Mouse (Mus musculus) ES-Bruce4 (cell line): ENCODE measurements at regions not wholly inside any gene's neighbourhood (a gene's known extent, or its start where the extent isn't known, plus 50 kb on each side); places are given as distances from the start of the nearest gene placed in this dataset.

Experiments
- H3K27ac ChIP-seq: 2 replicates; pipeline ENCODE4 v1.5.1; 2012; ENCODE audit warnings: low read length, inconsistent platforms; ENCODE audit not compliant: insufficient read depth
- H3K27me3 ChIP-seq: 2 replicates; pipeline ENCODE4 v1.6.1; 2012; ENCODE audit warnings: mild to moderate bottlenecking, low read length, inconsistent platforms; ENCODE audit not compliant: control insufficient read depth, poor library complexity, insufficient read depth, severe bottlenecking
- H3K36me3 ChIP-seq: 2 replicates; pipeline ENCODE4 v1.6.1; 2012; ENCODE audit warnings: inconsistent platforms, mild to moderate bottlenecking, low read length, moderate library complexity; ENCODE audit not compliant: control insufficient read depth, poor library complexity, insufficient read depth, severe bottlenecking
- H3K4me1 ChIP-seq: one replicate; pipeline ENCODE4 v1.8.1; 2011; ENCODE audit warnings: low read length; ENCODE audit not compliant: control insufficient read depth, insufficient read depth
- H3K4me3 ChIP-seq: 2 replicates; pipeline ENCODE4 v1.5.1; 2011; ENCODE audit warnings: low read depth, mild to moderate bottlenecking, low read length
- H3K9ac ChIP-seq: 2 replicates; pipeline ENCODE4 v1.6.1; 2012; ENCODE audit warnings: low read depth, mild to moderate bottlenecking, inconsistent platforms; ENCODE audit not compliant: poor library complexity, severe bottlenecking
- H3K9me3 ChIP-seq: replicated peaks from 2 replicates; pipeline ENCODE4 v1.6.1; 2012; ENCODE audit warnings: mild to moderate bottlenecking, low read length, inconsistent platforms; ENCODE audit not compliant: control insufficient read depth, poor library complexity, insufficient read depth, severe bottlenecking
- CTCF ChIP-seq: IDR thresholded peaks from one replicate; pipeline ENCODE4 v1.8.1; 2011; ENCODE audit warnings: low read depth, low read length
- EP300 ChIP-seq: IDR thresholded peaks from 2 replicates; pipeline ENCODE4 v1.6.1; 2011; ENCODE audit warnings: low read depth, low read length; ENCODE audit not compliant: insufficient read depth
- POLR2A ChIP-seq: IDR thresholded peaks from one replicate; pipeline ENCODE4 v1.8.1; 2011; ENCODE audit warnings: low read length; ENCODE audit not compliant: insufficient read depth

GRCm38 (mm10) chr8:89229144-89229543, 185.2 kb upstream of the Sall1 start:
- Histone ChIP-seq H3K27me3 (no peaks in the 10 kb centered on the region), H3K36me3 (no peaks in the 10 kb centered on the region), H3K9me3 (0 out of 2 replicates have a peak, but pooled peaks cover under 1% of the 10 kb centered on the region), H3K9ac (no peak overlapping the region), H3K27ac (no peak overlapping the region), H3K4me1 (no peaks in the 10 kb centered on the region), H3K4me3 (no peak overlapping the region)
- TF ChIP-seq POLR2A (no peak), EP300 (no peak), CTCF (no peak)

GRCm38 (mm10) chr8:89220870-89221269, 176.9 kb upstream of the Sall1 start:
- Histone ChIP-seq H3K4me1 (no peaks in the 10 kb centered on the region), H3K27ac (no peak overlapping the region), H3K27me3 (no peaks in the 10 kb centered on the region), H3K9ac (no peak overlapping the region), H3K9me3 (0 out of 2 replicates have a peak, but pooled peaks cover 2% of the 10 kb centered on the region), H3K36me3 (no peaks in the 10 kb centered on the region), H3K4me3 (no peak overlapping the region)
- TF ChIP-seq EP300 = no peak
- TF ChIP-seq POLR2A = no peak
- TF ChIP-seq CTCF = no peak

GRCm38 (mm10) chr8:89220381-89220780, 176.4 kb upstream of the Sall1 start:
- Histone ChIP-seq H3K4me3 (no peak overlapping the region), H3K27me3 (no peaks in the 10 kb centered on the region), H3K4me1 (no peaks in the 10 kb centered on the region), H3K27ac (no peak overlapping the region), H3K9ac (no peak overlapping the region), H3K9me3 (0 out of 2 replicates have a peak, but pooled peaks cover 2% of the 10 kb centered on the region), H3K36me3 (no peaks in the 10 kb centered on the region)
- TF ChIP-seq EP300 (no peak), POLR2A (no peak), CTCF (no peak)

- H3K9me3 ChIP-seq = 0 out of 2 replicates have a peak, but pooled peaks cover 2% of the 10 kb centered on the region
- H3K4me3 ChIP-seq = no peak overlapping the region
- no peaks in the 10 kb centered on the region for H3K27me3 ChIP-seq
- TF ChIP-seq CTCF (no peak), POLR2A (no peak), EP300 (no peak)
- no peak overlapping the region for H3K27ac ChIP-seq
- H3K9ac ChIP-seq = no peak overlapping the region
- H3K4me1 ChIP-seq = no peaks in the 10 kb centered on the region
- H3K36me3 ChIP-seq = no peaks in the 10 kb centered on the region
These were observed 175.2 kb upstream of the Sall1 start for GRCm38 (mm10) chr8:89219156-89219555.

- no peak for TF ChIP-seq POLR2A
- no peak for TF ChIP-seq EP300
- TF ChIP-seq CTCF = no peak
- Histone ChIP-seq H3K27me3 (no peaks in the 10 kb centered on the region), H3K27ac (no peak overlapping the region), H3K36me3 (no peaks in the 10 kb centered on the region), H3K4me3 (no peak overlapping the region), H3K9ac (no peak overlapping the region), H3K9me3 (no peaks in the 10 kb centered on the region), H3K4me1 (no peaks in the 10 kb centered on the region)
These were observed 173.7 kb upstream of the Sall1 start for GRCm38 (mm10) chr8:89217689-89218088.

GRCm38 (mm10) chr8:89211931-89212330, 168.0 kb upstream of the Sall1 start:
- H3K4me1 ChIP-seq = no peaks in the 10 kb centered on the region
- peaks cover 5% of the 10 kb centered on the region; the same call in 1 of the 2 replicates for H3K9me3 ChIP-seq
- no peak overlapping the region for H3K9ac ChIP-seq
- H3K27me3 ChIP-seq = no peaks in the 10 kb centered on the region
- no peak overlapping the region for H3K27ac ChIP-seq
- no peaks in the 10 kb centered on the region for H3K36me3 ChIP-seq
- H3K4me3 ChIP-seq = no peak overlapping the region
- no peak for TF ChIP-seq POLR2A
- TF ChIP-seq CTCF = no peak
- TF ChIP-seq EP300 = no peak
